Comparison of ENCODE assay signal across 27 mouse cellular contexts in the genomic region with DNA sequence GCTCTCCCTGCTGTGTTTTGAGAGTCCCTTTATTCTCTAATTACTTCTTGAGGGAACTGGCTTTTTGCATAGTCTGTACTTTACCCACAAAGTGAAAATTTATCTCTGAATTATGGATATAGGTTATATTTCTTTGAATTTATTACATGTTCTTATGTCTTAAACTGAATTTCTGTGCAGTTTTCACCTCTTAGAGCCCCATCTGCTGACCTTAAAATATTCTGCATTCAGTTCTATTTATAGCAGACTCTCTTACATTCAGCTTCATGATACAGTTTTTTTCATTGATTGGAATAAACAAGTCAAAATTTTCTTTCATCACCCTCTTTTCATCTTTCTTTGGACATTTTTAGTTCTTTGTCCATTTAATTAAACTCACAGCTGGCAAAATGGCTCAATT.
"Had no signal": no experiment of that assay in that cellular context is flagged by ENCODE, and none has a peak within 500 bp of the region (broad histone marks: within the 10 kb centered on the region; RNA-seq: fewer than 3 reads in every experiment).

No protein-coding gene starts in this region.

- H3K27ac ChIP-seq: gastrocnemius, adult 2 months; heart, embryonic 10.5 days; hindbrain, embryonic 10.5 days; hindbrain, embryonic 12.5 days; hindbrain, embryonic 14.5 days; intestine, embryonic 15.5 days; layer of hippocampus, adult 2 months; left cerebral cortex, adult 2 months; limb, embryonic 10.5 days; limb, embryonic 12.5 days; liver, embryonic 13.5 days had no signal

- H3K4me3 ChIP-seq: gastrocnemius, adult 2 months; heart, embryonic 10.5 days; heart, embryonic 12.5 days; hindbrain, embryonic 10.5 days; hindbrain, embryonic 12.5 days; intestine, embryonic 15.5 days; layer of hippocampus, adult 2 months; left cerebral cortex, adult 2 months; limb, embryonic 10.5 days; limb, embryonic 12.5 days; liver, embryonic 13.5 days had no signal

- H3K9ac ChIP-seq: heart, embryonic 12.5 days; hindbrain, embryonic 12.5 days; hindbrain, embryonic 14.5 days; intestine, embryonic 15.5 days; limb, embryonic 12.5 days; liver, embryonic 13.5 days had no signal

- H3K4me2 ChIP-seq: heart, embryonic 12.5 days; hindbrain, embryonic 12.5 days; hindbrain, embryonic 14.5 days; intestine, embryonic 15.5 days; limb, embryonic 12.5 days; liver, embryonic 11.5 days; liver, embryonic 13.5 days had no signal

- DNase-seq: gastrocnemius, adult 2 months; gastrocnemius, postnatal 10 days; gastrocnemius, postnatal 25 days; heart, adult 18-20 months; heart, postnatal 10 days; heart, postnatal 4 days; kidney, adult 18-20 months; kidney, adult 8-10 months; kidney, postnatal 10 days; kidney, postnatal 25 days; kidney, postnatal 4 days; liver; liver, embryonic 13.5 days had no signal

- ATAC-seq: hindbrain, embryonic 16.5 days; inflammation-experienced regulatory T-cells, adult 6 months; intestine, embryonic 15.5 days; intestine, postnatal 0 days had no signal

- H3K27me3 ChIP-seq: heart, embryonic 12.5 days; hindbrain, embryonic 12.5 days; intestine, embryonic 15.5 days; limb, embryonic 12.5 days; liver, embryonic 13.5 days had no signal

- H3K4me1 ChIP-seq: heart, embryonic 10.5 days; heart, embryonic 12.5 days; hindbrain, embryonic 10.5 days; hindbrain, embryonic 12.5 days; intestine, embryonic 15.5 days; limb, embryonic 10.5 days; limb, embryonic 12.5 days; liver, embryonic 13.5 days had no signal

- H3K9me3 ChIP-seq: heart, embryonic 10.5 days; heart, embryonic 12.5 days; hindbrain, embryonic 10.5 days; hindbrain, embryonic 12.5 days; intestine, embryonic 15.5 days; limb, embryonic 10.5 days; limb, embryonic 12.5 days; liver, embryonic 13.5 days had no signal

- H3K36me3 ChIP-seq: heart, embryonic 10.5 days; heart, embryonic 12.5 days; hindbrain, embryonic 10.5 days; hindbrain, embryonic 12.5 days; intestine, embryonic 15.5 days; limb, embryonic 10.5 days; limb, embryonic 12.5 days; liver, embryonic 13.5 days had no signal
